Mouse (Mus musculus): ENCODE measurements around the gene Rps19.

DNA sequence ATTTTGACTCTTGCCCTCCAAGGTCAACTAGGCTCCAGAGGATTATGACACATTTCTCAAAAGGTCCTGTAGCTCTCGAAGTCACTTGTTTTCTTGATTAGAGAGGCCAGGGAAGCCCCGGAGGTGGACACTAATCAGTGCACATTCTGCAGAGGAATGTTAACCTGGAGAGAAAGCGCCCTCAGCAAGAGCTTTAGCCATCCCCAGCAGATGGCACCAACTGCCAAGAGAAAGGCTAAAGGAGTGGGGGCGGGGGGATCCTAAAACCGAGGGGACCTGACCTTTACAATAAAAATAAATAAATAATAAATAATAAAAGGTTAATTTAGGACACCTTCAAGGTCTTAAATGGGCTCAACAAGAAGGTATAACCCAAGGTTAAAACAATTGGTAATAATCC, 40.0 kb upstream of the Rps19 start:
- TF ChIP-seq POLR2A (IDR thresholded peaks at IDR 0.05; ENCODE audit: low read depth, low read length) (no peak), CTCF (IDR thresholded peaks at IDR 0.05; ENCODE audit: extremely low read depth, insufficient read depth, insufficient read length, insufficient replicate concordance) (no peak)
